Mouse (Mus musculus): Measurements from ENCODE around the gene Ehmt2.

GRCm38 (mm10) chr17:34911945-34912351 lies 13.7 kb downstream of the Ehmt2 start:
- TF ChIP-seq CTCF (IDR thresholded peaks at IDR 0.05; ENCODE audit: low read depth): peak; percentile 99
- no peak for TF ChIP-seq EP300 (IDR thresholded peaks at IDR 0.05; ENCODE audit: low read depth)

Data from liver, embryonic 14.5 days (tissue).